Mouse (Mus musculus): ENCODE data around the gene Rad50.

Rad50 gene

GRCm38 (mm10) chr11:53632122-53632733, 74.9 kb downstream of the Rad50 start:
- DNase-seq: no peak

DNA sequence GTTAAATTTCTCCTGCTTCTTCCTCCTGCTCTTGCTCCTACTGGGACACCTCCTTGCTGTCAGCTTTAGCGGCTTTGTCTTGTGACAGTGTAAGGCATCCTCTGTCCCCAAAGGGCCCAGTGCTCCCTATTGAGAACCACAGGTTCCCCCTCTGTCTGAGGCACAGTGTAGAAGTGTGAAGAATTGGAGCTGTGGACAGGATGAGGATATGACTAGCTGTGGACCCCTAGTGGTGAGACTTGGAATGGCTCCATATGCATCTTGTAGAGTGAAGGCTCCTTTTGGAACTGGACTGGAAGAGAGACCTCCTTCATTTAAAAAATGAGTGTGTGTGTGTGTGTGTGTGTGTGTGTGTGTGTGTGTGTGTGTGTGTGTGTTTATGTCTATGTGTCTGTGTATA, 79.3 kb downstream of the Rad50 start:
- DNase-seq: peak; percentile 78

DNA sequence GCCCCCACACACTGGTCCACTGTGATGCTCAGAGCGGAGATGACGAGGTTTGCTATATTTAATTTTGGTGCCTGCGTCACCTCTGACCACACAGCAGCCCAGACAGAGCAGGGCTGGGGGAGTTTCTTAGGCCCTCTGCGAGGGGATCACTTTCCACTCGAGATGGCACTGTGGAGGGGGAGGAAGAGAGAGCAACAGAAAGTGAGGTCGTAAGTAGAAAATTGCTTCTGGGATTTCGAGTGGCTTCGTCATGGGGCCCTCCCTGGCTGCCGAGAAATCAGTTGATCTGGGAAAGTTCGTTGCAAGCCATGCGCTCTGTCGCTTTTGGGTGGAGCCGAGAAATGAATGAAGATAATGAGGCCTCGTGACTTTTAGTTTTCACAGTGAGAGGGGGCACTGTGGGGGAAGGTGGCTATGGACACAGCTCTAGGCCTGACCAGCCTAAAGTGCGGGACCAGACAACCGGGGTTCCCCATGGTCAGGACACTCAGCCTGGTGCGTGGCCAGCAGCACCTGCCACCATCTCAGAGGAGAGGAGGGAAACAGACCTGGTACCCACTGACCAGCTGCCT, 80.2 kb downstream of the Rad50 start:
- no peak for DNase-seq

DNA sequence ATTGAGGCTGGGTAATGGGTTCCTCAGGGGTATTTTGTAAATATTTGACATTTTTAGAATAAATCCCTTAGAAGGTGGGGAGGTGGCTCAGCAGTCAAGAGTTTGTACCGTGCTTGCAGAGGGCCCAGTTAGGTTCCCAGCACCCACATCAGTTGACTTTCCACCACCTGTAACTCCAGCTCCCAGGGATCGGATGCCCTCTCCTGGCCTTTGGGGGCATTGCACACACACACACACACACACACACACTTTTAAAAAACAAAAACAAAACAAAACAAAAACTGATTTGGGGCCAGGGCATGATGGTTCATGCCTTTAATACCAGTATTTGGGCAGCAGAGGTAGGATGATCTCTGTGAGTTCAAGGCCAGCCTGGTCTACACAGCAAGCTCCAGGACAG, 83.0 kb downstream of the Rad50 start:
- no peak for DNase-seq

DNA sequence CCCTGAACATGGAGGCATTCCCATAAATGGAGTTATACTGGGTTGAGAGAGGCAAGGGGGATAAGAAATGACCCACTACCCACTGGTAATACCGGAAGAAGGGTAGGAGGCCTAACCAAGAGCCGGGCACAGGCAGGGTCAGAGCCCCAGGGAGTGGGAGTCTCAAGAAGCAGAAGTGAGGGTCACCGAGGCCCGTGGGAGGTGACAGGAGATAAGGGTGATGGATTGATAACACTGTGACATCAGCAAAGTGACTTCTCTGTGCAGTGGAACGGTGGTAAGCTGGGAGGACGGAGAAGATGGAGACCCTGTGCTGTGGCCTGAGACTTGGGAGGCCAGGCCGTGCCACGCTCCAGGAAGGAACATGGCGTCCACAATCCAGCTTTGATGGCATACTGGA, 83.5 kb downstream of the Rad50 start:
- no peak for DNase-seq

DNA sequence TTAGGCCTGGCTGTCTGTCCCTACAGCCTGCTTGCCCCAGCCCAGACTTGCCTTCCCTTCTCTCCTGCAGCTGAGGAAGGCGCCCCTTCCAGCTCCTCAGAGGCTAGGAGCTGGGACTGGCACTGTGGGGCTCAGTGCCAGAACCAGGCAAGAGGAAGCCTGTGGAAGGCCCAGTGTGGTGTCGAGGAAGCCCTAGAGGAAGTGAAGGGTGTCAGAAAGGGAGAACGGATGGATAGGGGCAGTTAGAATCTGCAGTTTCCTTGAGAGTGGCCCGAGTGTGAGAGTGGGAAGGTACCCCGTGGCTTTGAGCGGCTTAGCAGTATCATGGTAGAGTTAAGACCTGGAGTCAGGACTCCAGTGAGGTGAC, 84.7 kb downstream of the Rad50 start:
- no peak for DNase-seq

DNA sequence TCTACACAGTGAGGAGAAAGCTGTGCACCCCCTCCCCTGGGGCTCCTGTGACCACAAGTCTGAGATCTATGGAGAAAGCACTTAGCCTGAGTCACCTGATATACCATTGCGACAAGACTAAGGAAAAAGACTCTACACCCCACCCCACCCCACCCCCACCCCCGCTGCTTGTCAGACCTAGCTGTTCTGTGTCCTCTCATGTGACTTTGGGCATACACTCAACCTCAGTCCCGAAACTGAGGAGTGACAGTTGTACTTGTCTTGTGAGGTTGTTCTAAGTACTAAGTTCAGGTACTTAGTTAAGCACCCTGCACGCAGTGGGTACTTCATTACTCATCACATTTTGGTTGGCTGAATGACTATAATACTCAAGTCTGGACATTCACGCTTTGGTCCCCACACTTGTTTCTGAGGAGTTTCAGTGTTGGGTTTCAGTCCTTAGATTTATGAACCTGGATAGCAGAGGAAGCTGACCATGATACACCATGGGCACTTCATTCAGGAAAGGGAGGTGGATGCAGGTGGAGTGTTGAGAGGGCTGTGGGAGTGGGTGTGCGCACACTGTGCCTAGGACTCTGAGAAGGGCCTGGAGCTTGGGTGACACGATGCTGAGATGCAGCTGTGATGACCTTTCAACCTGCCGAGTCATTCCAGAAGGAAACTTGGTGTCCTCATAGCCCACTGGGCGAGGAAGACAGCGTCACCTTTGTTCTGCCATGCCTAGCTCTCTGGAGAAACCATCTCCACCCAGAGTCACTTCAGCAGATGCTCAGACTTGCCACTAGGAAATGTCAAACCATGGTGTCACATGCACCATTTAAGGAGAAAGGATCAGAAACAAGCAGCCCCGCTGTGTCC, 85.3 kb downstream of the Rad50 start:
- no peak for DNase-seq

GRCm38 (mm10) chr11:53620094-53620493, 87.0 kb downstream of the Rad50 start:
- DNase-seq: no peak

GRCm38 (mm10) chr11:53619428-53619827, 87.7 kb downstream of the Rad50 start:
- no peak for DNase-seq

DNA sequence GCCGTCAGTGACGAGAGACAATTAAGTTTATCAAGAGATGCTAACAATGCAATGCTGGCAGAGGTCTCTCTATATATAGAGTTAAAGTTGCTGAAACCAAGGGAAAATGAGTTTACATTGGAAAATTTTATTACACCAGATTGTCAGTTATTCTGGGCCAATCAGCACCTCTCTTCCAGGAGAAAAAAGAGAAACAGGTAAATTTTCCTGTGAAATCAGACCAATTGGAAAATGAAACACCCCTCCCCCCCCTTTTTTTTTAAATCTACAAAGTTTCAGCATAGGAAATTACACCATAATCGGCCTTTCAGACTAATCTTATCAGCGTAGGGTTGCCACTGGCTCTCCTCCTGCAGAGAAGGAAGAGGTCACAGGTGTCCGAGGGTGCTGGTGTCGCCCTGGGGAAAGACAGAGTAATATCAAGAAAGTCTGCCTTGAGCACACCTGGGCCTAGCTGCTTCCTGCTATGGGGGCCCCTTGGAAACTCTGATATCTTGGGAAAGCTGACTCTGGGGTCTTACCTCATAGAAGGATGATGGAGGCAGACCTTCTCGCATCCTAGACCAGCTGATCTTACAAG, 88.4 kb downstream of the Rad50 start, which contains the start of gene Il4:
TSS of gene Il4 (minus strand) at position 51 of the 580 bp plus-strand sequence.
- DNase-seq: no peak

GRCm38 (mm10) chr11:53617562-53618109, 89.5 kb downstream of the Rad50 start:
- DNase-seq: no peak

- DNase-seq: no peak
Measured at GRCm38 (mm10) chr11:53616748-53617558, 90.2 kb downstream of the Rad50 start.

GRCm38 (mm10) chr11:53615575-53615974, 91.5 kb downstream of the Rad50 start:
- DNase-seq: no peak

DNA sequence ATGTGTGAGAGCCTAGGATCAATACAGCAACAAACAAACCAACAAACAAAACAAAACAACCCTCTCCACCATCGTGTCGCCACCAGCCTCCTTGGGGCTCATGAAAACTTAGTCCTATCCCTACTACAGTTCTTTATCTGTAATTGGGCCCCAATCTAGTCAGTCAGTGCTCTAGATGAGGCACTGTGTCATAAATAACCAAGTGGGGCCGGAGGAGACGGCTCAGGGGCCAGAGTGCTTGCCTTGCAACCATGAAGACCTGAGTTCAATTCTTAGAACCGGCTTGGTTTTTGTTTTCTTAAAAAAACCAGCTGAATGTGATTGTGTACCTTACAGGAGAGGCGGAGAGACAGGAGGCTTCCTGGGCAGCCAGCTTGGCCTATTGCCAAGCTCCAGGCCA, 91.9 kb downstream of the Rad50 start:
- DNase-seq: no peak

GRCm38 (mm10) chr11:53609672-53610071, 97.4 kb downstream of the Rad50 start:
- no peak for DNase-seq

DNA sequence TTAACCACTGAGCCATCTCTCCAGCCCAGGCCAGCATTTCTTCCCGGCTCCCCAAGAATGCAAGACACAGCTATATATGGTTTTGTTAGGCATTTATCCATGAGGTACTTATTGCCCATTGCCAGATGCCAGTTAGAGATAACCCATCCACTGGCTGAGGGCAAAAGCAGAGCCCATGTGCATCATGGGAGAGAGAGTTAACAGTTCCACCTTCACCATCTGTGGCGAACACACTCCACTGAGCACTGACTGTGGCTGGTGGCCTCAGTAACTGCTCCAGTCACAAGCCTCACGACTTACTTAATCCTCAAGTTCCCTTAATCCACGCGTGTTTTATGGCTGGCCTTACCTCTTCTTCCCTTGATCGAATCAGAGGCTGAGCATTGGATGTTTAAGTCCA, 97.9 kb downstream of the Rad50 start:
- DNase-seq: no peak

- no peak for DNase-seq
Measured at GRCm38 (mm10) chr11:53605609-53606008, 101.5 kb downstream of the Rad50 start.

DNA sequence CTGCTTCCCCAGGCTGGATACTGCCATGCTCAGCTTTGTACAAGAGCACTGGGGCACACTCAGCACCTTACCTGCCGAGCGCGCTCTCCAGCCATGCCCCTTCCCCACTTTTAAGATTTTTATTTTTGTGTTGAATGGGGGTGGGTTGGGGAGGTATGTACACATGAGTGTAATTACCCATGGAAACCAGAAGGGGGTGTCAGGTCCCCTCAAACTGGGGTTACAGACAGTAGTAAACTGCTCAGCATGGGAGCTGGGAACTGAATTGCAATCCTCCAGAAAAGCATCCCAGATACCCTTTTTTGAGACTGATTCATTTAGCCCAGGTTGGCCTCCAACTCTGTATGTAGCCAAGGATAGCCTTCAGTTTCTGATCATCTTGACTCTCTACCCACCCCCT, 102.1 kb downstream of the Rad50 start:
- DNase-seq: no peak
